Mouse (Mus musculus) ES-CJ7 (cell line): Measurements from ENCODE around the gene Aig1.
A peak's percentile ranks its signal among the peaks of the same experiment; 100 is the strongest.

ENCODE experiments used
- DNase-seq: peaks from one replicate; pipeline ENCODE4 v3.0.0; 2011; ENCODE audit warnings: low read depth, low spot score

The Aig1 gene

GRCm38 (mm10) chr10:13702688-13703087, 166.1 kb downstream of the Aig1 start:
- no peak for DNase-seq

GRCm38 (mm10) chr10:13702043-13702442, 166.7 kb downstream of the Aig1 start:
- no peak for DNase-seq

- no peak for DNase-seq
Observed at GRCm38 (mm10) chr10:13696326-13696725, 172.5 kb downstream of the Aig1 start.

GRCm38 (mm10) chr10:13693276-13693675, 175.5 kb downstream of the Aig1 start:
- DNase-seq = peak; percentile 10

GRCm38 (mm10) chr10:13690773-13691172, 178.0 kb downstream of the Aig1 start:
- peak; percentile 14 for DNase-seq

GRCm38 (mm10) chr10:13689841-13690590, 178.8 kb downstream of the Aig1 start:
- no peak for DNase-seq

- no peak for DNase-seq
Observed at GRCm38 (mm10) chr10:13688386-13689120, 180.2 kb downstream of the Aig1 start.

- no peak for DNase-seq
Observed at GRCm38 (mm10) chr10:13687182-13687810, 181.5 kb downstream of the Aig1 start.

- DNase-seq = no peak
Observed at GRCm38 (mm10) chr10:13686127-13686526, 182.7 kb downstream of the Aig1 start.

GRCm38 (mm10) chr10:13685366-13685765, 183.4 kb downstream of the Aig1 start:
- no peak for DNase-seq

GRCm38 (mm10) chr10:13684452-13684851, 184.3 kb downstream of the Aig1 start:
- DNase-seq = no peak

GRCm38 (mm10) chr10:13682565-13682964, 186.2 kb downstream of the Aig1 start:
- DNase-seq = peak; percentile 47

- DNase-seq = no peak
Observed at GRCm38 (mm10) chr10:13677440-13677839, 191.3 kb downstream of the Aig1 start.

- DNase-seq = no peak
Observed at GRCm38 (mm10) chr10:13675033-13675379, 193.8 kb downstream of the Aig1 start.

- no peak for DNase-seq
Observed at GRCm38 (mm10) chr10:13674304-13675032, 194.3 kb downstream of the Aig1 start.

- no peak for DNase-seq
Observed at GRCm38 (mm10) chr10:13667166-13667696, 201.5 kb downstream of the Aig1 start.

- no peak for DNase-seq
Observed at GRCm38 (mm10) chr10:13663476-13663875, 205.3 kb downstream of the Aig1 start.

GRCm38 (mm10) chr10:13659778-13660177, 209.0 kb downstream of the Aig1 start:
- no peak for DNase-seq

- no peak for DNase-seq
Observed at GRCm38 (mm10) chr10:13653739-13654462, 214.9 kb downstream of the Aig1 start.

GRCm38 (mm10) chr10:13653326-13653725, 215.5 kb downstream of the Aig1 start:
- DNase-seq = no peak

- DNase-seq = no peak
Observed at GRCm38 (mm10) chr10:13652061-13652460, 216.7 kb downstream of the Aig1 start.
